In the genomic region with DNA sequence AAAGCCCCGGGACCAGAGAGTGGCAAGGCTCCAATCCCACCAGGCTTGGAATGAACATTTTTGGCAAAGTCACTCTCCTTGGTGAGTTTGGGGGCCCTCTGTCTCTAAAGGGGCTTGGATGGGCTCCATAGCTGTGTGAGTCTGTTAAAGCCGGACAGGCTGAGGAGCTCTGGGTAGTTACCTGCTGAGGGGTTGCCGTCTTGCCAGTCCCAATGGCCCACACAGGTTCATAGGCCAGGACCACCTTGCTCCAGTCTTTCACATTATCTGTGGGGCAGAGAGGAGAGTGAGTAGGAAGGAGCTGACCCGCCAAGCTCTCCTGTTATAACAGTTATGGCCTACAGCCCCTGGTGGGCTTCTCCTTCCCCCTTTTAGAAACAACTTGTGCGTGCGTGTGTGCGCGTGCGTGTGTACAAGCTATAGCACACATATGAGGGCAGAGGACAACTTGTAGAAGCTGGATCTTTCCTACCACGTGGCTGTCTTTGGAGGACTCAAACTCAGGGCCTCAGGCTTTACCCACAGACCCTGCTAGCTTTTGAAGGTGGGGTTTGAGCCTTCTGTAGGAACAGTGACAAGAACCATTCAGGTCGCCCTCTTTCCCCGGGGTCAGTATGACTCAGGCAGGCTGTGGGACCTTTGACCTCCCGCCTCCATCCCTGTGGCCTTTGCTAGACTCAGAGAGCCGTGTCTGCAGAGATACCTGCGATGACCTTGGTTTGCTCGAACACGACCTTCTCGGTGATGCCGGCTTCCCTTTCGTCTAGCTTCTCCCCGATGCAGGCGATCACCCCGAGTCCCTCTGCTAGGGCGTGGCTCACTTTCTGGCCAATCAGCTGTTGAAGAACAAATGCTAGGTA, we compare ENCODE assay signal across 8 mouse cellular contexts. TPM values are rescaled to one million over a fixed set of nuclear protein-coding genes. Genes with fewer than 3 reads are reported as not detected.
A peak's percentile ranks its signal among the peaks of the same experiment; 100 is the strongest.
DNase-seq lines count a peak whose midpoint lies in the region; ATAC-seq lines count a peak whose summit lies in the region.

No protein-coding gene starts in this region.

- H3K27ac ChIP-seq in limb, embryonic 12.5 days: no peak overlapping the region
- H3K27ac ChIP-seq in stomach, embryonic 14.5 days (ENCODE audit: low read length): no peak overlapping the region

- no peak for ATAC-seq in limb, embryonic 12.5 days (ENCODE audit: insufficient number of reproducible peaks, insufficient read depth, low FRiP score, low TSS enrichment, low read depth)
- no peak for ATAC-seq in stomach, embryonic 14.5 days (ENCODE audit: insufficient number of reproducible peaks, insufficient read depth, low FRiP score, low read depth)
- no peak for ATAC-seq in megakaryocyte progenitor cell, adult 5-6 weeks (replicated peaks; ENCODE audit: poor library complexity)

- peak overlapping the region; percentile 68 for H3K4me3 ChIP-seq in limb, embryonic 12.5 days (replicated peaks)
- peak overlapping the region; percentile 78 for H3K4me3 ChIP-seq in stomach, embryonic 14.5 days (ENCODE audit: low read depth, low read length)

- no peaks in the 10 kb centered on the region for H3K27me3 ChIP-seq in limb, embryonic 12.5 days
- no peaks in the 10 kb centered on the region for H3K27me3 ChIP-seq in stomach, embryonic 14.5 days (ENCODE audit: control insufficient read depth, insufficient read depth, low read length)

- DNase-seq in adrenal gland, adult 2 months: peak; percentile 31
- DNase-seq in adrenal gland, adult 8-10 months: no peak
- DNase-seq in spleen, postnatal 4 days (ENCODE audit: low spot score in 2 of 2): peak; percentile 23 to 70
- DNase-seq in spleen, postnatal 10 days (ENCODE audit: low spot score in 2 of 2): no peak
- no peak for DNase-seq in ovary, postnatal 14 days (ENCODE audit: low spot score)

- H3K4me1 ChIP-seq in limb, embryonic 12.5 days (replicated peaks): peaks cover 56% of the 10 kb centered on the region
- peaks cover 27% of the 10 kb centered on the region for H3K4me1 ChIP-seq in stomach, embryonic 14.5 days (ENCODE audit: control insufficient read depth, insufficient read depth, low read length)

- peak overlapping the region; percentile 80 for H3K4me2 ChIP-seq in limb, embryonic 12.5 days
- H3K4me2 ChIP-seq in stomach, embryonic 14.5 days (replicated peaks; ENCODE audit: low read depth, low read length): peak overlapping the region; percentile 89

- no peaks in the 10 kb centered on the region for H3K9me3 ChIP-seq in limb, embryonic 12.5 days
- no peaks in the 10 kb centered on the region for H3K9me3 ChIP-seq in stomach, embryonic 14.5 days (ENCODE audit: control insufficient read depth, low read depth, low read length)

- H3K9ac ChIP-seq in limb, embryonic 12.5 days (replicated peaks): peak overlapping the region; percentile 89
- H3K9ac ChIP-seq in stomach, embryonic 14.5 days (replicated peaks; ENCODE audit: low read depth, low read length): peak overlapping the region; percentile 83; the same call in 1 of the 2 replicates

- WGBS in limb, embryonic 12.5 days: 86% methylated on average over 24 of the region's 24 CpGs
- WGBS in stomach, embryonic 14.5 days: 75% methylated on average over 24 of the region's 24 CpGs

- H3K36me3 ChIP-seq in limb, embryonic 12.5 days: peaks cover 47% of the 10 kb centered on the region
- peaks cover 30% of the 10 kb centered on the region for H3K36me3 ChIP-seq in stomach, embryonic 14.5 days (ENCODE audit: control insufficient read depth, insufficient read depth, low read length)

RNA-seq across cellular contexts. Expression of gene Tpi1, which starts 2.2 kb away (rescaled TPM):
- total RNA-seq in adrenal gland, adult 2 months (2021): 100 to 1,000 TPM; 385 to 502 TPM
- polyA plus RNA-seq in adrenal gland, adult 2 months (2012; rRNA removed): 237 and 285 TPM in 2 replicates
- total RNA-seq in adrenal gland, adult 8-10 months (2022): 100 to 1,000 TPM; 448 to 531 (median 475) TPM
- polyA plus RNA-seq in limb, embryonic 12.5 days (2016; fragmentation: Nextera tagmentation; extraction: Ambion mirVana): 714 and 740 TPM in 2 replicates
- 844 and 872 TPM in 2 replicates for polyA plus RNA-seq in stomach, embryonic 14.5 days (2014; fragmentation: Nextera tagmentation; extraction: Ambion mirVana)
- 279 and 298 TPM in 2 replicates for total RNA-seq in megakaryocyte progenitor cell, adult 5-6 weeks (2015)
- total RNA-seq in megakaryocyte progenitor cell, adult 5-6 weeks (2017): 240 and 287 TPM in 2 replicates

RNA-seq across cellular contexts. Expression of gene Spsb2, which starts 3.5 kb away (rescaled TPM):
- 10 to 100 TPM; 19.6 to 28.0 TPM for total RNA-seq in adrenal gland, adult 2 months (2021)
- 34.0 and 40.0 TPM in 2 replicates for polyA plus RNA-seq in adrenal gland, adult 2 months (2012; rRNA removed)
- 10 to 100 TPM; 27.0 to 37.4 (median 33.6) TPM for total RNA-seq in adrenal gland, adult 8-10 months (2022)
- 8.7 and 9.1 TPM in 2 replicates for polyA plus RNA-seq in limb, embryonic 12.5 days (2016; fragmentation: Nextera tagmentation; extraction: Ambion mirVana)
- 7.4 and 8.0 TPM in 2 replicates for polyA plus RNA-seq in stomach, embryonic 14.5 days (2014; fragmentation: Nextera tagmentation; extraction: Ambion mirVana)
- 1.6 and 2.2 TPM in 2 replicates for total RNA-seq in megakaryocyte progenitor cell, adult 5-6 weeks (2015)
- 6.0 and 9.0 TPM in 2 replicates for total RNA-seq in megakaryocyte progenitor cell, adult 5-6 weeks (2017)

RNA-seq across cellular contexts. Expression of gene Usp5, which starts 17.4 kb away (rescaled TPM):
- 100 to 1,000 TPM; 103 to 132 TPM for total RNA-seq in adrenal gland, adult 2 months (2021)
- 102 and 111 TPM in 2 replicates for polyA plus RNA-seq in adrenal gland, adult 2 months (2012; rRNA removed)
- total RNA-seq in adrenal gland, adult 8-10 months (2022): 100 to 1,000 TPM; 134 to 158 (median 154) TPM
- 191 and 196 TPM in 2 replicates for polyA plus RNA-seq in limb, embryonic 12.5 days (2016; fragmentation: Nextera tagmentation; extraction: Ambion mirVana)
- 121 and 123 TPM in 2 replicates for polyA plus RNA-seq in stomach, embryonic 14.5 days (2014; fragmentation: Nextera tagmentation; extraction: Ambion mirVana)
- total RNA-seq in megakaryocyte progenitor cell, adult 5-6 weeks (2015): 42.0 and 46.7 TPM in 2 replicates
- total RNA-seq in megakaryocyte progenitor cell, adult 5-6 weeks (2017): 86.1 and 87.7 TPM in 2 replicates

RNA-seq across cellular contexts. Expression of gene Cdca3, which starts 17.4 kb away (rescaled TPM):
- total RNA-seq in adrenal gland, adult 2 months (2021): 1 to 10 TPM; 2.2 to 3.9 TPM
- polyA plus RNA-seq in adrenal gland, adult 2 months (2012; rRNA removed): 5.9 and 8.6 TPM in 2 replicates
- total RNA-seq in adrenal gland, adult 8-10 months (2022): 1 to 10 TPM; 1.9 to 4.4 (median 2.7) TPM
- polyA plus RNA-seq in limb, embryonic 12.5 days (2016; fragmentation: Nextera tagmentation; extraction: Ambion mirVana): 200 and 202 TPM in 2 replicates
- polyA plus RNA-seq in stomach, embryonic 14.5 days (2014; fragmentation: Nextera tagmentation; extraction: Ambion mirVana): 151 and 163 TPM in 2 replicates
- total RNA-seq in megakaryocyte progenitor cell, adult 5-6 weeks (2015): 130 and 145 TPM in 2 replicates
- total RNA-seq in megakaryocyte progenitor cell, adult 5-6 weeks (2017): 149 and 159 TPM in 2 replicates

RNA-seq across cellular contexts. Expression of gene Gnb3, which starts 28.1 kb away (rescaled TPM):
- 10 to 100 TPM in 1 of 2 experiments, 1 to 10 TPM in 1; 6.7 to 12.2 TPM for total RNA-seq in adrenal gland, adult 2 months (2021)
- 9.2 and 11.9 TPM in 2 replicates for polyA plus RNA-seq in adrenal gland, adult 2 months (2012; rRNA removed)
- total RNA-seq in adrenal gland, adult 8-10 months (2022): 10 to 100 TPM in 3 of 4 experiments, 1 to 10 TPM in 1; 8.9 to 18.5 (median 14.5) TPM
- 0.81 and 1.0 TPM in 2 replicates for polyA plus RNA-seq in limb, embryonic 12.5 days (2016; fragmentation: Nextera tagmentation; extraction: Ambion mirVana)
- polyA plus RNA-seq in stomach, embryonic 14.5 days (2014; fragmentation: Nextera tagmentation; extraction: Ambion mirVana): 1.4 and 1.5 TPM in 2 replicates
- not detected in 2 replicates for total RNA-seq in megakaryocyte progenitor cell, adult 5-6 weeks (2015)
- total RNA-seq in megakaryocyte progenitor cell, adult 5-6 weeks (2017): not detected in 2 replicates

Comparison
In these comparisons a context has a peak if more than half of its experiments do, and no peak if none do; other contexts are left out.
1. DNase-seq: peak in adrenal gland, adult 2 months (single experiment) and spleen, postnatal 4 days (2 of 2); none in adrenal gland, adult 8-10 months (single experiment), spleen, postnatal 10 days (0 of 2) and ovary, postnatal 14 days (single experiment).